Mouse (Mus musculus): ENCODE results near the gene Esr1. TPM values are rescaled to one million over a fixed set of nuclear protein-coding genes. Genes with fewer than 3 reads are reported as not detected.

Esr1 gene
- total RNA-seq, 1 experiment from 2014 or later = 1.2 TPM

GRCm38 (mm10) chr10:4775541-4775940 lies 164.1 kb downstream of the Esr1 start:
- no peak for ATAC-seq (replicated peaks; ENCODE audit: insufficient number of reproducible peaks, low FRiP score, low TSS enrichment, poor library complexity, severe bottlenecking)

DNA sequence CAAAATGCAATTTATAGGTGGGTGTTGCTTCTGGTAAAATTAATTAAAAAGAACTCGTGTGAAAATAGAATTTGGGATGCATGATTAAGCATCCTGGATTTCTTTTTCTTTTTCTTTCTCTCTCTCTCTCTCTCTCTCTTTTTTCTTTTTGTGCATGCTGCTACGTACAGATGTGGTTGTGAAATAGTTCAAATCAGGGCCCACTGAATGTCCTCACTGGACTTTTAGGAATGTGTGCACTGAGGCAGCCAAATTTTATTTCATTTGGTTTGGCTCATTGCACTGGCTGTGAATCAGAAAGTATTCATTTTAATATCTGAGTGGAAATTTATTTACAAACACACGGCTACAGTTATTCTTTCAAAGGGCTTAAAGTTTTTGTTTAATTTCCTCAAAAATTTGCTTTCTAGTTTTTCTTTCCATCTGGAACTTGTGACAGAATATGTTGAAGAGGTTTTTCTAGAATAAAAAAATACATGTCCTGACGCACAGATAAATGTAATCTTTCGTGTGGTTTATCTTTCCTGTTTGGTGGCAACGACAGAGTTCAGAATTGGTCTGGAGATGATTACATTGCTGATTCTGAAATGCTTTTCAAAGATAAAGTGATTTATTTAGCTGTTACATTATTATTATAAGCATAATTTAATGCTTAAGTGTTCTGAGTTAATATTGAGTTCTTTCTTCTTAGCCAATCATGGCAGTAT lies 164.8 kb downstream of the Esr1 start:
- no peak for ATAC-seq (replicated peaks; ENCODE audit: insufficient number of reproducible peaks, low FRiP score, low TSS enrichment, poor library complexity, severe bottlenecking)

DNA sequence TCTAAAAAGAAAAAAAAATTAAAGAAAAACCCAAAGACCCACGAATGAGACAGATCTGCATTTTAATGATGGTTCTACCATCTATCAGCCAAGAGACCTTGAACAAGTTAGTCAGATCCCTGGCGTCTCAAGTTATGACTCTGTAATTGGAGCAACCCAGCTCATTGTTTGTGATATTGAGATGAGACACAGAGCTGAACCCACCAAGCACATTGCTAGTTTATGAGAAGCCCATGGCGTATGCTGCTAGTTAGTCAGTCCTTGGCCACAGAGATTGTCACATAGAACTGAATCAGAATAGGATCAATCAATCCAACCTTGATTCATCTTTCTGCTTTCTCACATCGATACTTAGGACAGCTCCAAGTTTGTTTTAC lies 165.3 kb downstream of the Esr1 start:
- ATAC-seq (replicated peaks; ENCODE audit: insufficient number of reproducible peaks, low FRiP score, low TSS enrichment, poor library complexity, severe bottlenecking) = no peak

DNA sequence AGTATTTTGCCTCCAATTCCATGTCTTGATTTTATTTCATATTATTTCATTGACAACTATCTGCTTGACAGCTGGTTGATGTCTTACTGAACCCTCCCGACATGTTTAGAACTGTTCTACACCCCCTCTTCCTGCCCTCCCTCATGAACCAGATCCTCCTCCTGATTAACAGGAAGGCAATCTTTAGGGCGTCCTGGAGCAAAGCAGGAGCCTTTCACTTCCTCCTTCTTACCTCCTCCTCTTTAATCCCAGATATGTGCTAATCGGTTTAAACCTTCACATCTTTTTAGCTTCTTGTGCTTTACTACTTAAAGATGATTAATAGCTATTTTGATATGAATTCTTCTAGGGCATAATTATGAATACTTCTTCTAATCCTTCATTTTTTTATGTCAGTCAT lies 166.6 kb downstream of the Esr1 start:
- ATAC-seq (replicated peaks; ENCODE audit: insufficient number of reproducible peaks, low FRiP score, low TSS enrichment, poor library complexity, severe bottlenecking) = no peak

DNA sequence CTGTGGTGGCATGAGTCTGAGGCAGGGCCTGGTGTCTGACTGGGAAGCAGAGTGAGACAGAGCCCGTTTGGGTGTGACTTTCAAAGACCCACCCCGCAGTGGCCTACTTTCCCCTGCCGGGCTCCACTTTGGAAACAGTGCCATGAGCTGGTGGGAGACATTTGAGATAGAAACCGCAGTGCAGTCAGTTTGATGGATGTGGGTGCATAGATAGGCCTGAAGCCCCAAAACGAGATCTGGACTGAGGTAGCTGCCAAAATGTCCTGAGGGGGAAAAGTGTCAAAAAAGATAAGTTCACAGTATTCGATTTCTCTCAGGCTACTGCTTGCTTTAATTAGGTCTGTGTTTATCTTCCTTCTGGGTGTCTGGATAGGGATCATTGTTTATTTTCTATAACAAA lies 169.5 kb downstream of the Esr1 start:
- ATAC-seq (replicated peaks; ENCODE audit: insufficient number of reproducible peaks, low FRiP score, low TSS enrichment, poor library complexity, severe bottlenecking) = no peak

DNA sequence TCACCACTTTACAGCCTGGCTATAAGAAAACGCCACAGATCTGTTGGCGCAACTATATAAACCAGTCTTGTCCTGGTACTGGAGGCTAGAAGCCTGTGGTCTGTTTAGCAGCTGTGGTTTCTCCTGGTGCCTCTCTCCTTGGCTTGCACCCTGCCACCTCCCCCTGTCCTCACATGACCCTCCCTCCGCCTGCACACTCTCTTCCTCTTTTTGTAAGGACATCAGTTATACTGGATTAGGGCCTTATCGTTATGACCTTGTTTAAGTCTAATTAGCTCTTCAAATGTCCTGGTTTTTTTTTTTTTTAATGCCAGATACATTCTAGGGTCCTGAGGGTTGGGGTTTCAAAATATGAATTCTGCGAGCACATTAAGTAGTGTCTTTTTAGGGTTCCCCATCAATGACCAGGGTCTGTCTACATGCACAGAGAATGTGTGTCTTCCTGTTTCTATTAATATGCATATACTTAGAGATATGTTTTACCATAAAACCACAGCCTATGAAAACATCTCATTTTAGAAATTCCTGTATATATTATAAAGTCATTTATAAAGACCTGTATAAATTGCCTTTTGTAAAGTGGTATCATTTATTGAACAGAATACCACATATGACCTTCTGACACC lies 175.7 kb downstream of the Esr1 start:
- ATAC-seq (replicated peaks; ENCODE audit: insufficient number of reproducible peaks, low FRiP score, low TSS enrichment, poor library complexity, severe bottlenecking) = 0 out of 2 replicates have a peak, but pooled peaks have one; percentile 70

- ATAC-seq (replicated peaks; ENCODE audit: insufficient number of reproducible peaks, low FRiP score, low TSS enrichment, poor library complexity, severe bottlenecking) = no peak
These were observed 186.9 kb downstream of the Esr1 start for GRCm38 (mm10) chr10:4798268-4798808.

- ATAC-seq (replicated peaks; ENCODE audit: insufficient number of reproducible peaks, low FRiP score, low TSS enrichment, poor library complexity, severe bottlenecking) = no peak
These were observed 213.0 kb downstream of the Esr1 start for GRCm38 (mm10) chr10:4824366-4824765.

DNA sequence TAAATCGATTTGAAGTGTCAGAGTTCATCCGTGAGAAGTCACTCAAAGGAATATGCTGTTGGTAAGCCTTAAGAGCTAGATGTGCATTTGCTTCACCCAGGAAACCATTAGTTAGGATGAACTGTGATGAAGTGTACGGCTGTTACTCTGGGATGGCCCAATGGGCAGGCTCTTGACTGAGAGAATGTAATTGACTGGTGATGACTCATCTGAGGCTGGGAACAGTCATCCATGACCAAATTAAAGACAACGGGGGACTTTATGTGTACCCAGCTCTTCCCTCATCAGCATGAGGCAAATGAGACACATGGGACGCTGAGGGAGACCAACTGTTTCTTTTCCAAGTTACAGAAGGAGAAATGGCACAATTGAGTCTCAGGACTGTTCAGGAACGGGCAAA lies 219.2 kb downstream of the Esr1 start:
- ATAC-seq (replicated peaks; ENCODE audit: insufficient number of reproducible peaks, low FRiP score, low TSS enrichment, poor library complexity, severe bottlenecking) = no peak

- ATAC-seq (replicated peaks; ENCODE audit: insufficient number of reproducible peaks, low FRiP score, low TSS enrichment, poor library complexity, severe bottlenecking) = no peak
These were observed 226.7 kb downstream of the Esr1 start for GRCm38 (mm10) chr10:4838099-4838498.

GRCm38 (mm10) chr10:4841039-4841438 lies 229.6 kb downstream of the Esr1 start:
- no peak for ATAC-seq (replicated peaks; ENCODE audit: insufficient number of reproducible peaks, low FRiP score, low TSS enrichment, poor library complexity, severe bottlenecking)

- ATAC-seq (replicated peaks; ENCODE audit: insufficient number of reproducible peaks, low FRiP score, low TSS enrichment, poor library complexity, severe bottlenecking) = no peak
These were observed 236.1 kb downstream of the Esr1 start for GRCm38 (mm10) chr10:4847523-4847922.

DNA sequence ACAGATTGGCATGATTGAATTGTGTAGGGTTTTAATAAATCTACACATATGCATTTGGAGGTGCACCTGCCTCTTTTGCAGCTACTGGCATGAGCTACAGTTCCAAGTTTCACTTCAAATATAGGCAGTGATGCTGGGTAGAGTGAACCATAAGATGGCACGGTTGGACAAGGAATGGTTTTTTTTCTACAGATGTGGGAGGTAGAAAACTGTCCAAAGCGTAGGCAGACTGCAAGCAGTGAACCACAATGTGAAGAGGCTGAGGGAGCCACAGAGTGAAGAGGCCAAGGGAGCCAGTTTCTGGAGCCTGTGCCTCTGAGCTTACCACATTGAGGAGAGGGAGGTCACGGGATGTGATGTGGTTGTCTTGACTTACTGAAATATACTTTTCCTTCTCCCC lies 238.5 kb downstream of the Esr1 start:
- no peak for ATAC-seq (replicated peaks; ENCODE audit: insufficient number of reproducible peaks, low FRiP score, low TSS enrichment, poor library complexity, severe bottlenecking)

DNA sequence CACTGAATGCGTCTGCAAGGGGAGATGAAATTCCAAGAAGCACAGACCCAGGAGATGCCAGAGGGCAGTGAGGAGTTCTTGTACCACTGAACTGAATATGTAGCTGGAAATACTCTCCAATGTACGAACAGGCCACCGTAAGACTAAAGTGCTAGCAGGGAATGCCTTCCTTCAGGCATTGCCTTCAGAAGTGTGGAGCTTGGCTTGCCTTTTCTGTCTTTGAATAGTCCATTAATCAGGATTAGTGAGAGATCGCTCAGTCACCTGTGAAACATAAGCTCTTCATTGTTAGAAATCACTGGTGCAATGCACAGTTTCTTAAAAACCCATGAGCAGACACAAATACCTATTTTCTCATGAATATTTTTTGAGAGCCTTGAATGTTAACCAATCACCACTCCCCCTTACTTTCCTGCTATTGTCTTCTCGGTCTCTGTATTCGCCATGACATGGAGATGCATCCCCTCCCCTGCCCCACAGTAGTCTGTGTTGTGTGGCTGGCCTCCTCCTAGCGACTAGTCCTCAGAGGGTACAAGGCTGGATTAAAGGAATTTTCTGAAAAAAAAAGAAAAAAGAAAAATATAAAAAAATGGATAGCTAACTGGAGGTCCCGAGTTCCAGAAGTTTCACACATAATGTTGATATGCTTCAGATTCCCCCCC lies 263.8 kb downstream of the Esr1 start:
- no peak for ATAC-seq (replicated peaks; ENCODE audit: insufficient number of reproducible peaks, low FRiP score, low TSS enrichment, poor library complexity, severe bottlenecking)

GRCm38 (mm10) chr10:4881391-4881790 lies 270.0 kb downstream of the Esr1 start:
- ATAC-seq (replicated peaks; ENCODE audit: insufficient number of reproducible peaks, low FRiP score, low TSS enrichment, poor library complexity, severe bottlenecking) = no peak

DNA sequence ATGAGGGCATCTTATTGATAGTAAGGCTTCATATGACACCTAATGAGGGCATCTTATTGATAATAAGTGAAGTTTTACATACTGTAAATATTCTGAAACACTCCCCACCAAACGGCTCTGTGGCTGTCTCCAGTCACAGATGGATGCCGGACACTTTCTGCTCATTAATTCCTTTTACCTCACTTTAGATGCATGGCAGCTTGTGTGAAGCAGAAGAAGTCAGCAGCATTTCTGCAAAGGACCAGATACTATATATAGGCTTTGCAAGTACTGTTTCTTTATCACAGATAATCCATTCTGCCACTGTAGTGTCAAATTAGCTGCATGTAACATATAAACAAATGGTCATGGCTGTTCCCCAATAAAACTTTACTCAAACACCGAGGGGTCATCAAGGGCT lies 274.1 kb downstream of the Esr1 start:
- ATAC-seq (replicated peaks; ENCODE audit: insufficient number of reproducible peaks, low FRiP score, low TSS enrichment, poor library complexity, severe bottlenecking) = no peak

DNA sequence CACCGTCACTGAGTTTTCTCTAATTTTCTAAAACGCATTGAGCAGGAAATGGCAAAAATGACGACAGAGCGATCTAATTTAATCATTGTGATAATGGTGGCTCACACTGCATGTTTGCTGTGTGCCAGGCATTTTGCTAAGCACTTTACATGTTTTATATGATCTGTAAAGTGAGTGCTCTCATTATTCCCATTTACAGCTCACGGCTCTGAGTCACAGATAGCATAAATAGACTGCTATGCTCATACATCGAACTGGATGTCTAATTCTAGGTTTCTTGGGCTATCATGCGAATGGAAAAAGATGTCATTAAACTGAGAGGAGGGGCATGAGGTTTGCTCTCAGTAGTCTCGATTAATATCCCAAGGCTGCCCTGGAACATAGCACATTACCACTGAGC lies 274.6 kb downstream of the Esr1 start:
- no peak for ATAC-seq (replicated peaks; ENCODE audit: insufficient number of reproducible peaks, low FRiP score, low TSS enrichment, poor library complexity, severe bottlenecking)

- no peak for ATAC-seq (replicated peaks; ENCODE audit: insufficient number of reproducible peaks, low FRiP score, low TSS enrichment, poor library complexity, severe bottlenecking)
These were observed 282.1 kb downstream of the Esr1 start for GRCm38 (mm10) chr10:4893475-4893874.

DNA sequence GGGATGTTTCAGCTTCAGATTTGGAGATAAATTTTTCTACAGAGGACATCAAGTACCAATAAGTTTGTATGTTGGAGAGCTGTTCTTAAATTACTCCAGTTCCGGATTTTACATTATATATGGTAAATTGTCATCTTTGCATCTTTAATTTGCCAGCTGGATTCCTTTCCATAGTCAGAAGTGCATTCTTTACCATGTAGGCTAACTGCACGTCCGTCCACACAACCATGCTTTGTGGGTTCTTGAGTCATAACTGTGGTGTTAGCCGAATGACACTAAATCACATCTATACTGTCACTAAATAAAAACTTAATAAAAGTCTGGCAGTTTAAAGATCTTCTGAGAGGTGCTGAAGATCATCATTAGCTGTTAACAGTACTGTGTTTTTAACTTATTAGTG lies 286.4 kb downstream of the Esr1 start:
- ATAC-seq (replicated peaks; ENCODE audit: insufficient number of reproducible peaks, low FRiP score, low TSS enrichment, poor library complexity, severe bottlenecking) = no peak

GRCm38 (mm10) chr10:4900324-4900723 lies 288.9 kb downstream of the Esr1 start:
- no peak for ATAC-seq (replicated peaks; ENCODE audit: insufficient number of reproducible peaks, low FRiP score, low TSS enrichment, poor library complexity, severe bottlenecking)
